Mouse (Mus musculus) lung, embryonic 14.5 days (tissue): ENCODE measurements at regions not wholly inside any gene's neighbourhood (a gene's known extent, or its start where the extent isn't known, plus 50 kb on each side); places are given as distances from the start of the nearest gene placed in this dataset.

Experiments
- ATAC-seq: fragments of 200-750 bp; cut with Nextera tagmentation; 2 replicates; pipeline ENCODE4 v1.8.0; 2017; ENCODE audit warnings: mild to moderate bottlenecking, moderate TSS enrichment, moderate library complexity; ENCODE audit not compliant: insufficient read depth
- DNase-seq: peaks from one replicate; pipeline ENCODE4 v3.0.0-alpha.2; 2015
- H3K27ac ChIP-seq: fragments of 300-500 bp; sonication (generic); 2 replicates; pipeline ENCODE4 v1.5.1; 2014; ENCODE audit warnings: low read depth, mild to moderate bottlenecking, moderate library complexity
- H3K27me3 ChIP-seq: fragments of 300-500 bp; sonication (generic); 2 replicates; pipeline ENCODE4 v1.6.1; 2014; ENCODE audit warnings: low read length, control low read depth; ENCODE audit not compliant: insufficient read depth
- H3K36me3 ChIP-seq: fragments of 300-500 bp; sonication (generic); 2 replicates; pipeline ENCODE4 v1.6.1; 2014; ENCODE audit warnings: control low read depth; ENCODE audit not compliant: insufficient read depth
- H3K4me1 ChIP-seq: fragments of 300-500 bp; sonication (generic); 2 replicates; pipeline ENCODE4 v1.6.1; 2014; ENCODE audit warnings: antibody characterized with exemption, control low read depth; ENCODE audit not compliant: insufficient read depth
- H3K4me2 ChIP-seq: fragments of 300-500 bp; sonication (generic); 2 replicates; pipeline ENCODE4 v1.6.1; 2014; ENCODE audit warnings: mild to moderate bottlenecking
- H3K4me3 ChIP-seq: fragments of 300-500 bp; sonication (generic); 2 replicates; pipeline ENCODE4 v1.5.1; 2014; ENCODE audit warnings: low read depth, low read length
- H3K9ac ChIP-seq: fragments of 300-500 bp; sonication (generic); 2 replicates; pipeline ENCODE4 v1.6.1; 2014
- H3K9me3 ChIP-seq: fragments of 300-500 bp; sonication (generic); 2 replicates; pipeline ENCODE4 v1.6.1; 2016; ENCODE audit warnings: low read depth, low read length, control low read depth
- CTCF ChIP-seq: IDR thresholded peaks from 2 replicates; pipeline ENCODE4 v1.5.1; 2016; ENCODE audit warnings: antibody characterized with exemption, low read depth
- WGBS: fragments of 180-500 bp; shearing (Covaris S2); extraction: QIAGEN DNeasy Blood & Tissue Kit; methylation state at CpG from one replicate; pipeline ENCODE4 v1.1.7; 2014; 5-methylcytosine and 5-hydroxymethylcytosine counted together

DNA sequence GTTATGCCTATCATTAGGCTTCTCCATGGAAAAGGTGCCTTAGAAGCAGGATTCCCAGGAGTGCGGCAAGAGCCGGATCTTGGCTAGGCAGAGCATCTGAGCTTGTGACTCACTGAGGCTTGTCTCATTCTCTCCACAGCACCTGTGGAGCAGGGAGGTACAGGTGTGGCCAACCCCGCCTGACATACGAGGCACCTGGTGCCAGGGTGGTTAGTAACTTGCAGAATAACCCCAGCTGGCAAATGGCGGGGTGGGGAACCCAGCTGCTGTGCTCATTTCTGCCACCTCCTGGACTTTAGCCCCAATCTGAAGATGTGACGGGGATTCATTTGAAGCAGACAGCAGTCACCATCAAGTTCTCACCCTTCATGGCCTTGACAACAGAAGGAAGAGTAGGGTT, 96.2 kb downstream of the Pdgfra start:
- ATAC-seq (no peak), DNase-seq (no peak)
- TF ChIP-seq CTCF = no peak
- Histone ChIP-seq H3K4me1 (no peaks in the 10 kb centered on the region), H3K4me2 (no peak overlapping the region), H3K9ac (no peak overlapping the region), H3K27ac (no peak overlapping the region), H3K9me3 (no peaks in the 10 kb centered on the region), H3K4me3 (no peak overlapping the region), H3K36me3 (no peaks in the 10 kb centered on the region), H3K27me3 (no peaks in the 10 kb centered on the region)
- 84% methylated on average over 6 of the region's 6 CpGs for WGBS

DNA sequence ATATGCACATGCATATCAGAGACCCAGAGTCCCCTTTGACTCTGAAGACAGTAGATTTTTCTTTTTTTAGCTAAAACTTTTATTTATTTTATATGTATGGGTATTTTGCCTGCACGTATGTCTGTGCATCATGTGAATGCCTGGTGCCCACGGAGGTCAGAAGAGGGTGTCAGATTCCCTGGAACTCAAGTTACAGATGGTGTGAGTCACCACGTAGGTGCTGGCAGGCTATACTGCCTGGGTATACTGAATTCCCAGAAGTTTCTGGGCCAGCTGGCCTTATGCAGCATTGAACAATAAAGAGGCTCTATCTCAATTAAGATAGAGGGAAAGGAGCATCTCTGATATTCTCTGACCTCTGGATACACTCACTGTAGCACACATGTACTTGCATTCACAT, 97.6 kb downstream of the Pdgfra start:
- H3K4me3 ChIP-seq = no peak overlapping the region
- H3K27ac ChIP-seq = no peak overlapping the region
- ATAC-seq (no peak), DNase-seq (no peak)
- TF ChIP-seq CTCF = no peak
- H3K27me3 ChIP-seq = no peaks in the 10 kb centered on the region
- H3K4me2 ChIP-seq = no peak overlapping the region
- WGBS = 62% methylated on average over 3 of the region's 3 CpGs
- H3K9me3 ChIP-seq = no peaks in the 10 kb centered on the region
- H3K4me1 ChIP-seq = no peaks in the 10 kb centered on the region
- H3K9ac ChIP-seq = no peak overlapping the region
- H3K36me3 ChIP-seq = no peaks in the 10 kb centered on the region

DNA sequence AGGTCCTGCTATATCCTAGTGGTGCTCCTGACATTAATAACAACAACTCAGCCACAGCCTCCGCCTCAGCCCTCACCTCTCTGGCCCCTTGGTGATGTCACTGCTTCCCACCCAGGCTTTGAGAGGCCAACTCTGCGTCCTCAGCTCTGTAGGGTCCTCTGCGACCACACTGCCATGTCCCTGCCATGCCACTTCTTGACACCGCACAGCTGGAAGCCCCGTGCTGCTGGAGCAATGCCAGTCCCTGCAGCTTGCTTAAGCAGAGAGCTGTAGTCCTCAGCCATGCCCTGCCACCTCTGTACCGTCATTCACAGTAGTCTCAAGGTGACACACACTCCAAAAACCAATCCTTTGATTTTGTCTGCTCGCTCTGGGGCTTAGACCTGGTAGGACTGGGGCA, 101.3 kb downstream of the Pdgfra start:
- no peak overlapping the region for H3K27ac ChIP-seq
- ATAC-seq (peak; percentile 58; the same call in 1 of the 2 replicates), DNase-seq (peak; percentile 47)
- H3K4me1 ChIP-seq = no peaks in the 10 kb centered on the region
- 43% methylated on average over 7 of the region's 7 CpGs for WGBS
- no peaks in the 10 kb centered on the region for H3K9me3 ChIP-seq
- no peak overlapping the region for H3K4me2 ChIP-seq
- no peaks in the 10 kb centered on the region for H3K27me3 ChIP-seq
- H3K36me3 ChIP-seq = no peaks in the 10 kb centered on the region
- H3K4me3 ChIP-seq = no peak overlapping the region
- no peak overlapping the region for H3K9ac ChIP-seq
- TF ChIP-seq CTCF = no peak

DNA sequence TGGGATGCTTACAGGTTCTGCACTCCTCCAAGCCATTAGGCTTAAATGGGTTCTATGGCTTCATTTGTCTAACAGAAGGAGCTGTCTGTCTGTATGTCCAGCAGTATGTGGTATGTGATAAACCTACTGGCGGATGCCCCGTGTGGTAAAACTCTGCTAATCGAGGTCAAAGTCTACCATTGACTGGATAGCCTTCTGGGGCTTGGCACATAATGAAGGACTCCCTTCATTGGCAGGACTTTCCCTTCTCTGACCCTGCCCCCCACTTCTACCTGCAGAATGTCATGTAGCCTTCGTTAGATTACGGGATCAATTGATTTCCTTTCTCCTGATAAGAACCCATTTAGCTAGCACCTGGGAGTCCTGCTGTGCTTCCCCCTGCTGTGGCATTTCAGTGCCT, 101.7 kb downstream of the Pdgfra start:
- Histone ChIP-seq H3K9me3 (no peaks in the 10 kb centered on the region), H3K4me1 (no peaks in the 10 kb centered on the region), H3K9ac (no peak overlapping the region), H3K36me3 (no peaks in the 10 kb centered on the region), H3K4me2 (no peak overlapping the region), H3K27me3 (no peaks in the 10 kb centered on the region), H3K4me3 (no peak overlapping the region), H3K27ac (no peak overlapping the region)
- ATAC-seq = no peak
- 79% methylated on average over 5 of the region's 5 CpGs for WGBS
- no peak for DNase-seq
- TF ChIP-seq CTCF = no peak

DNA sequence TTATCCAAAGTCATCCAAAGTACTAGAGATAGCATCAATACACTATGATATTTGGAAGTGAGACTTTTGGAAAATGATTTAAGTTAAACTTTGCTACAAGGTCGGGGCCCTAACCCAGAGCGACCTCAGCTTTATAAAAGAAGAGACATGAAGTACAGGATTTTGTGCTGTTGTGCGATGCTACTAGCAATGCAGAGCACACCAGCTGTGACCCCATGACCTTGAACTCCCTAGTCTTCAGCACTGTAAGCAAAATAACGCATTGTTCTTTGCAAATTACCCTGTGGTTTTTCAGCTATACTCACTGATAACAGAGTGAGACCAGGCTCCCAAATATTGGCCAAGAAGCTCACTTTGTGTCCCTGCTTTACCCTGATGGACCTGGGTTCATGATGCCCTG, 104.1 kb downstream of the Pdgfra start:
- Histone ChIP-seq H3K36me3 (no peaks in the 10 kb centered on the region), H3K4me2 (no peak overlapping the region), H3K27ac (no peak overlapping the region), H3K9me3 (no peaks in the 10 kb centered on the region), H3K4me3 (no peak overlapping the region), H3K9ac (no peak overlapping the region), H3K4me1 (no peaks in the 10 kb centered on the region), H3K27me3 (no peaks in the 10 kb centered on the region)
- DNase-seq (no peak), ATAC-seq (no peak)
- TF ChIP-seq CTCF = no peak
- 69% methylated on average over 4 of the region's 4 CpGs for WGBS

DNA sequence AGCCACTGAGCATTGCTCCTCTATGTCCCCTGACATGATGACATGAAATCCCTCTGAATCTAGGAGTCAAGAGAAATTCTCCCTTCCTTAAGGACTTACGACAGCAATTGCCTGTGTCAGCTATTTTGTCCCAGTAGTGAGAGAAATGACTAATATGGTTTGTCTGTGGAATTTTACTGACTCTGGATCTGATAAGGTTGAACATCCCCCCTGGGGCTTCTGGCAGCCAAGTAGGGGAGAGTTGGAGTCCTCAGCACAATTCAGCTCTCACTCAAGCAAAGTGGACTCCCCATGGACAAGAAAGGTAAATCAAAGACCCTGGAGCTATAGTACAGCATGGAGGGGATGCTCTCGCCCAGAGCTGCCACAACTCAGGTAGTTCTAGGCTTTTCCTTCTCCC, 105.0 kb downstream of the Pdgfra start:
- Histone ChIP-seq H3K4me2 (no peak overlapping the region), H3K4me1 (no peaks in the 10 kb centered on the region), H3K9ac (no peak overlapping the region), H3K4me3 (no peak overlapping the region), H3K9me3 (no peaks in the 10 kb centered on the region), H3K27ac (no peak overlapping the region), H3K36me3 (no peaks in the 10 kb centered on the region), H3K27me3 (no peaks in the 10 kb centered on the region)
- DNase-seq (no peak), ATAC-seq (no peak)
- 76% methylated on average over 2 of the region's 2 CpGs for WGBS
- TF ChIP-seq CTCF = no peak

DNA sequence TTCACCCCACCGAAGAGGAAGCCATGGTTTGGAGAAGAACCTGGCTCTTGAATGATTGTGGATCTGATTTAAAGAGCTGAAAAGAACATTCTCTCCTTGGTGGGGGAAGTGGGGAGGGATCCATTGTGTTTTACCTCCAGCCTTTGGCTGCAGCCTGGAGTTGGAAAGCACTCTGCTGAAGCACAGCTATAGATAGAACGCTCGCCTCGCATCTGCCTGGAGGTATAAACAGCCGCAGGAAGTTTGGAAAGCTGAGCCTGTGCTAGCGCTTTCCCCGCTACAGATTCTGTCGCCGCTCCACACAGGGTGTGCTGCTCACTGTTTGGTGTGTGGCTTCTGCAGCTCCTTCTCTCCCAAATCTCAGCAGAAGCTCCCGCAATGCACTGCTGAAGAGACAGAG, 108.2 kb downstream of the Pdgfra start:
- DNase-seq (peak; percentile 69), ATAC-seq (no peak)
- H3K4me1 ChIP-seq = no peaks in the 10 kb centered on the region
- H3K4me2 ChIP-seq = no peak overlapping the region
- H3K27ac ChIP-seq = no peak overlapping the region
- H3K9ac ChIP-seq = no peak overlapping the region
- TF ChIP-seq CTCF = no peak
- no peaks in the 10 kb centered on the region for H3K9me3 ChIP-seq
- H3K36me3 ChIP-seq = no peaks in the 10 kb centered on the region
- H3K27me3 ChIP-seq = no peaks in the 10 kb centered on the region
- H3K4me3 ChIP-seq = no peak overlapping the region
- 56% methylated on average over 10 of the region's 10 CpGs for WGBS

DNA sequence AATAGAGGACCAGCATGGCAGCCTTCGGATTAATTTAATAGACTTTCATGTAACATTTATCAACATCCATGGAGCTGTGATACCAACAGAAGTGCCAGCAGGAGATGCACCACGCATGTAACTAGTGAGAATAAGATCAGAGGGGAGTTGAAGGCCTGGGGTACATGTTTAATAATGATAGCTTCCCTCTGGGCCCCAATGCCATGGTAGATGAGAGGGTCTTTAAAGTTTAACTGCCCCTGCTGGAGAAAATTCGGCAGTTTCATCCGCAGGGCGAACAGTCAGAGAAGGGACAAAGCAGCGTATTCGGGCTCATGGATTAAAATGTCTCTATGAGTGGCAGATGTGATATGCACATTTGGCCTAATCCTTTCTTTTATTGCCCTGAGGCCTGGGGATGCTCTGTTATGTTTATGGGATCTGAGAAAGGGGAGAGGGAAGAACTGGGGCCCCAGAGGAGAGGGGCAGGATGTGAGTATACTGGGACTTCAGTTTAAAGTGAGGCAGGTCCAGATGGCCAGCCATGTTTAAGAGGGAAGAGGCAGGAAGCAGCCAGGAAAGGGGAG, 114.1 kb downstream of the Pdgfra start:
- no peak for DNase-seq
- H3K27ac ChIP-seq = no peak overlapping the region
- H3K27me3 ChIP-seq = no peaks in the 10 kb centered on the region
- H3K4me1 ChIP-seq = no peaks in the 10 kb centered on the region
- H3K9ac ChIP-seq = no peak overlapping the region
- no peak overlapping the region for H3K4me3 ChIP-seq
- WGBS = 79% methylated on average over 7 of the region's 7 CpGs
- no peaks in the 10 kb centered on the region for H3K36me3 ChIP-seq
- TF ChIP-seq CTCF = no peak
- ATAC-seq = no peak
- no peaks in the 10 kb centered on the region for H3K9me3 ChIP-seq
- H3K4me2 ChIP-seq = no peak overlapping the region
